Mouse (Mus musculus) midbrain, embryonic 16.5 days (tissue): ENCODE data around the gene Pisd. TPM values are rescaled to one million over a fixed set of nuclear protein-coding genes. Genes with fewer than 3 reads are reported as not detected.
"Not testable (repeated sequence)": the region's sequence is repeated elsewhere in the genome, so short reads cannot be mapped to it uniquely, and the experiment has no call there.

ENCODE experiments used
- ATAC-seq: fragments of 200-750 bp; cut with Nextera tagmentation; 2 replicates; pipeline ENCODE4 v1.8.0; 2017; ENCODE audit warnings: moderate TSS enrichment
- H3K27ac ChIP-seq: fragments of 300-500 bp; sonication (generic); 2 replicates; pipeline ENCODE4 v1.5.1; 2014; ENCODE audit warnings: mild to moderate bottlenecking, low read length, mixed read lengths
- H3K27me3 ChIP-seq: fragments of 300-500 bp; sonication (generic); 2 replicates; pipeline ENCODE4 v1.6.1; 2014; ENCODE audit warnings: low read depth, low read length, mixed read lengths; ENCODE audit not compliant: control insufficient read depth, insufficient read depth
- H3K36me3 ChIP-seq: fragments of 300-500 bp; sonication (generic); 2 replicates; pipeline ENCODE4 v1.6.1; 2014; ENCODE audit warnings: mild to moderate bottlenecking, low read length, moderate library complexity, mixed read lengths; ENCODE audit not compliant: control insufficient read depth, insufficient read depth
- H3K4me1 ChIP-seq: fragments of 300-500 bp; sonication (generic); 2 replicates; pipeline ENCODE4 v1.6.1; 2014; ENCODE audit warnings: mild to moderate bottlenecking, low read length, mixed read lengths; ENCODE audit not compliant: control insufficient read depth, insufficient read depth
- H3K4me2 ChIP-seq: fragments of 300-500 bp; sonication (generic); 2 replicates; pipeline ENCODE4 v1.6.1; 2014; ENCODE audit warnings: mild to moderate bottlenecking, low read length, mixed read lengths
- H3K4me3 ChIP-seq: fragments of 300-500 bp; sonication (generic); 2 replicates; pipeline ENCODE4 v1.5.1; 2014; ENCODE audit warnings: low read depth, mild to moderate bottlenecking, low read length, moderate library complexity, mixed read lengths
- H3K9ac ChIP-seq: fragments of 300-500 bp; sonication (generic); 2 replicates; pipeline ENCODE4 v1.6.1; 2014; ENCODE audit warnings: low read depth, low read length, mixed read lengths
- H3K9me3 ChIP-seq: fragments of 300-500 bp; sonication (generic); replicated peaks from 2 replicates; pipeline ENCODE4 v1.6.1; 2014; ENCODE audit warnings: mild to moderate bottlenecking, low read length, mixed read lengths; ENCODE audit not compliant: control insufficient read depth, poor library complexity, severe bottlenecking
- WGBS: fragments of 180-500 bp; shearing (Covaris S2); extraction: QIAGEN DNeasy Blood & Tissue Kit; methylation state at CpG from one replicate; pipeline ENCODE4 v1.1.7; 2014; 5-methylcytosine and 5-hydroxymethylcytosine counted together
- polyA plus RNA-seq: library from polyadenylated mRNA; unstranded; fragments of >200 nt; fragmentation: Nextera tagmentation; extraction: Ambion mirVana; gene quantifications from 2 replicates; pipeline ENCODE4 v1.2.1, GENCODE M21; 2015

Gene Pisd
- polyA plus RNA-seq, 1 experiment from 2014 or later: 109 TPM

DNA sequence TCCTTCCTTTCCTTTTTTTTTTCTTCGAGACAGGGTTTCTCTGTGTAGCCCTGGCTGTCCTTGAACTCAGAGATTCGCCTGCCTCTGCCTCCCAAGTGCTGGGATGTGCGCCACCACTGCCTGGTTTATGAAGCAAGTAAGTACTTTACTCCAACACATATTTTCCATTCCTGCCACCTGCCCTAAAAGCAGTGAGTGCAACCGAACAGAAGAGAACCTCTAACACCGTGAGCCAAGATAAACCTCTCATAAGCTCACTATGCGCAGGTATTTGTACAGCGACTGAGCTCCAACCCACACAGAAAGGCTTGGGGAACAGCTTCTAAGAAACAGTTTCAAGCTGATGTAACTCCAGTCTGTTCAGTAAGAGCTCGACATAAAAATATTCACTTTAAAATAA is 29.3 kb downstream of the Pisd start:
- Histone ChIP-seq H3K27me3 (no peaks in the 10 kb centered on the region), H3K4me3 (no peak overlapping the region), H3K4me2 (no peak overlapping the region), H3K9ac (no peak overlapping the region), H3K36me3 (no peaks in the 10 kb centered on the region), H3K4me1 (peaks cover 3% of the 10 kb centered on the region; the same call in 1 of the 2 replicates), H3K9me3 (no peaks in the 10 kb centered on the region), H3K27ac (no peak overlapping the region)
- ATAC-seq: no peak
- 95% methylated on average over 8 of the region's 8 CpGs for WGBS

DNA sequence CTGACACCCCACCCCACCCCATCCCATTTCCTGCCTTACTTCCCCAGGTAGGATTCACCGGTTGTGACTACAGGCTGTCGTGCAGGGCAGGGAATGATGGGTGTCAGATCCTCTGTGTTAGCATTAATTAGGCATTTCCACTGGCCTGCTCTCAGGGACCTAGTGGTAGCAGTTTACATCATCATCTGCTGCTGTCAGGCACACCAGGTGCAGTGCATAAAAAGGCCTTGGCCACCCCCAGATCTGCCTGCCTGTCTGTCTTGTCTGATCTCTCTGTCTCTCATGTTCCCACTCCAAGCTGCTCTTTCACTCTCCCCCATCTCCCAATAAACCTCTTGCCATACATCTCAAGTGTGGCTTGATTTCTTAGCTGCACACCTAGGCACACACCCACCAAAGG is 33.7 kb downstream of the Pisd start:
- Histone ChIP-seq H3K36me3 (no peaks in the 10 kb centered on the region), H3K9ac (no peak overlapping the region), H3K27me3 (no peaks in the 10 kb centered on the region), H3K9me3 (no peaks in the 10 kb centered on the region), H3K4me3 (no peak overlapping the region), H3K4me1 (peaks cover 3% of the 10 kb centered on the region; the same call in 1 of the 2 replicates), H3K27ac (no peak overlapping the region), H3K4me2 (no peak overlapping the region)
- ATAC-seq: no peak
- 42% methylated on average over 2 of the region's 2 CpGs for WGBS

DNA sequence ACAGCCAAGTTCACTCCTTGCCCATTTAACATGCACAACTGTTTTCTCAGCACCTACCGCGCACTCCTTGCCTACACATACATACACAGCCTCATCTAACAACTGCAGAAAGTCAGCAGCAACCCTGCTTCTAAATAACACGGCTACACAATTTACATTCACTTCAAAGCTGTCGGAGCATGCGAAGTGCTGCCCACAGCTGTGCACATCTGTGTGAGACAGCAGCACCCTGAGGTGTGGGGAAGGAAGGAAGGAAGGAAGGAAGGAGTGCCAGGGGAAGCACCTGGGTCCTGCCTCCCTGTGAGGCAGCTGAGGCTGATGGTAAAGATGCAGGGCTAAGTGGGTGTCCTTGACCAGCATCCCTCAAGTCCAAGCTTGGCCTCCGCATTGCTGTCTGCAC is 36.5 kb downstream of the Pisd start:
- H3K9me3 ChIP-seq: no peaks in the 10 kb centered on the region
- H3K9ac ChIP-seq: no peak overlapping the region
- H3K36me3 ChIP-seq: no peaks in the 10 kb centered on the region
- 94% methylated on average over 6 of the region's 6 CpGs for WGBS
- no peaks in the 10 kb centered on the region for H3K27me3 ChIP-seq
- ATAC-seq: no peak
- no peak overlapping the region for H3K4me3 ChIP-seq
- peaks cover 3% of the 10 kb centered on the region; the same call in 1 of the 2 replicates for H3K4me1 ChIP-seq
- H3K4me2 ChIP-seq: no peak overlapping the region
- no peak overlapping the region for H3K27ac ChIP-seq

DNA sequence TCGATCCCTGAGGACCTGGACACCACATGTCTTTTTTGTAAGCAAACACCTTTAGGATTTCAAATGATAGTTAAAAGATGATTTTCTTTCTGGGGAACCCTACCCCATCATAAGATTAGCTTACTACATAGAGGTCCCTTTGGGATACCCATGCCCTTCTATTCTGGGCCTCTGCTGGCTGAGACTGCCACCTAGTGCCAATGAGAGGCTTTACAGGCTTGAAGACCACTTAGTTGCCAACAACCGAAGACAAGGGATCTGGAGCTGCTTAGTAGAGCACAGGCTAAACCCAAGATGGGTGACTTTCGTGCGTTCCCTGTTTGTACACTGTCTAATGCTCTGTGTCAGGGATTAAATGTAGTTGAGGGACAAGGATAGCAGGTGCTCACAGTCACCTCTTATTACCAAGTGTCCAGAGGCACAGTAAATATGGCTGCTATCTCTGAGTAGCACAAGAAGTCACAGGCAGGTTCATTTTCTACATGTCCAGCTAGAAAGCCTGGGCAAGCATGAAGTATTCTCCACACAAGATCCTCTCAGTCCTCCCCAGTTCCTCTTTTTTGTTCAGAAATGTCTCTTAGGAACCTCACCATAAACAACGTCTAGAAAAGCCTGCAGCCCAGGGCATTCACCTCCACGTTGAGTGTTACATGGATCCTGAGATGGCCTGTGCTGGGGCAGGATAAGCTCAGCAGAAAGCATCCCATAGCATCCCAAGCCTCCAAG is 37.6 kb downstream of the Pisd start:
- no peaks in the 10 kb centered on the region for H3K36me3 ChIP-seq
- no peak overlapping the region for H3K27ac ChIP-seq
- H3K4me2 ChIP-seq: no peak overlapping the region
- H3K4me3 ChIP-seq: no peak overlapping the region
- no peaks in the 10 kb centered on the region for H3K9me3 ChIP-seq
- no peaks in the 10 kb centered on the region for H3K27me3 ChIP-seq
- H3K9ac ChIP-seq: no peak overlapping the region
- ATAC-seq: no peak
- H3K4me1 ChIP-seq: peaks cover 3% of the 10 kb centered on the region; the same call in 1 of the 2 replicates
- 64% methylated on average over 6 of the region's 6 CpGs for whole genome bisulfite sequencing

DNA sequence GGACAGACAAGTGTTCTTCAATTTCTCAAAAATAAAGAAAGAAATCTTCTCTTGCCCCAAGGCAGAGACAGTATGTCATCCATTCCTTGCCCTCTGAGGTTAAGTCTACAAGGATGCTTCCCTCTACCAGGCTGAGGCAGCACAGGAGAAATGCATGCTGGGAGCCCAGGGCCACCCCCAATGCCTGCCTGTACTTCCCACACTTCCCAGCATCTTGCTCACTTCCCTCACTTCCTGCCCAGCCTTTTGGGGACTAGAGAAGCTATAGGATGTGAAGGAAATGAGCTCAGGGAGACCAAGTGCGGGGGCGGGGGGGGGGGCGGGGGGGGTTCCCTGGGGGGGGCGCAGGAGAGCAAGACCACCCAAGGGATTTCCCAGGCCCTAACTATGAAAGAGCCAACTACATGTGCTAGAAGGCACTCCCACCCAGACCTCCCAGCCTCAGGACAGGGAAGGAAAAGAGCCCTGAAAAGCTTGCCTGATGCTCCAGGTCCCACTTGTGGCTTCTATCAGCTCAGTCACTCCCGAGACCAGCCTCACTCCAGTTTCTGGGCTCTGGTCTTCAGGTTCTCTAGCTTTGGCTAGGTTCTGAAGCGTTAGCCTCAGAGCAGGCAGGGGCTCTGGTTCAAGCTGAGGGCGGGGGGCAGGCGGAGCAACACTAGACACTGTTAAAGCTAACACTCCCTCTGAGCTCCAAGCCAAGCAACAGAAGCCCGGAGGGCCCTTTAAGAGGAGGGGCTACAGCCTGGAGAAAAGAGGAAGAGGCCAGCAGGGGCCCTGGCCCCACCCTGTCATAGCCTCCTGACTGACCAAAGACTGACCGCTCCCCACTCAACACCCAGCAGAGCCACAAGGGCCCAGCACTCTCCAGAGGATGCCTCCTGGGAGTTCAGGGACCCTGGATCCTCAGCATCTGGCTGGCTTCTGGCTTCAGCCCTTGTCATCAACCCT is 39.5 kb downstream of the Pisd start:
- H3K4me2 ChIP-seq: peak overlapping the region; percentile 15
- no peaks in the 10 kb centered on the region for H3K9me3 ChIP-seq
- peak overlapping the region; percentile 25 for H3K4me3 ChIP-seq
- H3K4me1 ChIP-seq: peaks cover 3% of the 10 kb centered on the region; the same call in 1 of the 2 replicates
- H3K36me3 ChIP-seq: no peaks in the 10 kb centered on the region
- WGBS: 4% methylated on average over 6 of the region's 10 CpGs
- H3K27me3 ChIP-seq: no peaks in the 10 kb centered on the region
- peak; percentile 19 for ATAC-seq
- 0 out of 2 replicates have a peak overlapping the region, but pooled peaks have one; percentile 9 for H3K27ac ChIP-seq
- H3K9ac ChIP-seq: no peak overlapping the region

DNA sequence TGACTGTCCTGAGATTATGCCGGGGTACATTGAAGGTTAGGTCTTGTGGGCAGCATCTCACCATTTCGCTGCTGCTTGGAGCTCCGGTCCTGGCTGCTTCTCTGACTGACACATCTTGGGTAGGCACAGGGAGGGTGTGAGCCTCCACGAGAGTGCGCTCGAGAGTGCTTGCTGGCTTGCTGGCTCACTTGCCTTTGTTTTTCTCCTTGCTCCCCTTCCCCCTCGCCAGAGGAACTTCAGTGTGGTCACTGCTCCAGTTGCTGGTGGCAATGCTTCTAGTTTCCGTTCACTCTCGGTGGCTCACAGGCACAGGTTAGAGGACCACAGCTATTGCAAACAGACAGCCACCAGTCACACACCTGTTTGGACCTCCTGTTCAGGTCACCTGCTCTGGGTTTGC is 43.3 kb downstream of the Pisd start:
- no peak overlapping the region for H3K4me3 ChIP-seq
- no peak overlapping the region for H3K4me2 ChIP-seq
- H3K9ac ChIP-seq: no peak overlapping the region
- H3K9me3 ChIP-seq: no peaks in the 10 kb centered on the region
- WGBS: 38% methylated on average over 9 of the region's 9 CpGs
- H3K4me1 ChIP-seq: peaks cover 3% of the 10 kb centered on the region; the same call in 1 of the 2 replicates
- no peaks in the 10 kb centered on the region for H3K27me3 ChIP-seq
- peak; percentile 47 for ATAC-seq
- H3K36me3 ChIP-seq: no peaks in the 10 kb centered on the region
- peak overlapping the region; percentile 78 for H3K27ac ChIP-seq

DNA sequence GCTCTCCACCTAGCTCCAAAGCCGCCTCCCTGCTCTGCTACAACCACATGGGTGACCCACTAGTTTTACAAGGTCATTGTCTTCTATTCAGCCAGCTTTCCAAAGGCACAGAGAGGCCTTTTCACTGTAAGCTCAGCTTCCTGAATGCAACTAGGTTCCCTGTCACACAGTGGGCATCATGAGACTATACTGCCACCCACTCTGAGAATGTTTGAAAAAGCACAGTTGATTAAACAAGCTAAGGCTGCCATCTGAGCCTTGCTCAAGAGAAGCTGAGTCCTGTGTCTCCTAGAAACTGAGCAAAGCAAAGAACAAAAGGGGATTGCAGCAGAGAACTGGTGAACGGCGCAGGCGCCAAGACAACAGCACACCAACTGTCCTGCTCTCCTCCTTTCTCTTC is 44.1 kb downstream of the Pisd start:
- 47% methylated on average over 4 of the region's 4 CpGs for WGBS
- not testable (repeated sequence) for H3K9me3 ChIP-seq, H3K36me3 ChIP-seq

DNA sequence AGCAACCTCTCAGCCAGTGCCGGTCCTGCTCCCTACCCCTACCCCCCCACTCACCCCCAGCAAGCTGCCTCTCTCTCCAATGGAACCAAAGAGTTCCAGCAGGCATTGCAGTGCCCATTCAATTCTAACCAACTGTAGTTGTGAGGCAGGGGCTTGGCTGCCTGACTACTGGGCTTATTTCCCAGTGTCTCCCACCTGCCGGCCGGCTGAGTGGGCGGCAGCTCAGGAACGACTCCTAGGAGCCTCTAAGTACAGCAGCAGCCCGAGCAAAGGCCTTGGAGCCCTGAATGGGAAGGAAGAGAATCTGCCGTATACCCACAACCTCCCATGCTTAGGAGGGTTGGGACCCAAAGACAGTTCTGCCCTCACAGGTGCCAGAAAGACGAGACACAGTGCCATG is 44.6 kb downstream of the Pisd start:
- not testable (repeated sequence) for H3K4me1 ChIP-seq, H3K4me3 ChIP-seq, ATAC-seq, H3K27me3 ChIP-seq, H3K9me3 ChIP-seq, H3K9ac ChIP-seq, H3K36me3 ChIP-seq
- 74% methylated on average over 8 of the region's 8 CpGs for WGBS
- Histone ChIP-seq H3K4me2 (0 out of 2 replicates have a peak overlapping the region, but pooled peaks have one; percentile 11), H3K27ac (peak overlapping the region; percentile 67)

More for the DNA sequence above, 44.1 kb downstream of the Pisd start:
- H3K4me3 ChIP-seq, H3K4me1 ChIP-seq, H3K27me3 ChIP-seq, H3K4me2 ChIP-seq, H3K9ac ChIP-seq: not testable (repeated sequence)
- ATAC-seq: peak; percentile 62
- peak overlapping the region; percentile 78 for H3K27ac ChIP-seq

DNA sequence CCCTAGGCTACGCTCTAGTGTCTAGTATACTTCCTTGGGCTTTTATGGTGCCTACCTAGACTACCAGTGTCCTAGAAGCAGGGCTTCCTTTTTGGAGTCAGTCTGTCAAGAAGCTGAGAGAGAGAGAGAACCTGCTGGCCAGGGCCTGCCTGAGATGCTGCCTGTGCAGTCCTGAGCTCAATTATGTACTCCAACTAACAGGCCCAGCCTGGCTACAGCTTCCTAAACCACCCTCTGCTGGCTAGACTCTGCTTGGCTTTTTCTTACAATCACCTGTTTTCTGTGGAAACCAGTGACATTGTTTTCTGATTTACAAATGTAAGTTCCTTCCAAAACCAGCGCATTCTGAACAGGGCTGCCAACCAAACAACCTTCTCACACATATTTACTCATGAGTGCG is 45.3 kb downstream of the Pisd start:
- Histone ChIP-seq H3K4me3 (no peak overlapping the region), H3K9me3 (no peaks in the 10 kb centered on the region), H3K9ac (no peak overlapping the region), H3K4me2 (no peak overlapping the region), H3K27me3 (no peaks in the 10 kb centered on the region), H3K36me3 (no peaks in the 10 kb centered on the region), H3K27ac (peak overlapping the region; percentile 67; the same call in 1 of the 2 replicates), H3K4me1 (peaks cover 3% of the 10 kb centered on the region; the same call in 1 of the 2 replicates)
- 95% methylated on average over 3 of the region's 3 CpGs for WGBS
- ATAC-seq: no peak
